Mouse (Mus musculus) forebrain, postnatal 0 days (tissue): ENCODE data around the gene Foxd4. TPM values are rescaled to one million over a fixed set of nuclear protein-coding genes. Genes with fewer than 3 reads are reported as not detected.

Experiments
- ATAC-seq: fragments of 200-750 bp; cut with Nextera tagmentation; 2 replicates; pipeline ENCODE4 v1.8.0; 2017; ENCODE audit warnings: mild to moderate bottlenecking, moderate library complexity
- DNase-seq: peaks from one replicate; pipeline ENCODE4 v3.0.0-alpha.2; 2015
- H3K27ac ChIP-seq: fragments of 300-500 bp; sonication (generic); 2 replicates; pipeline ENCODE4 v1.5.1; 2014; ENCODE audit warnings: low read depth, mild to moderate bottlenecking, antibody characterized with exemption, low read length, moderate library complexity, mixed read lengths
- H3K27me3 ChIP-seq: fragments of 300-500 bp; sonication (generic); 2 replicates; pipeline ENCODE4 v1.6.1; 2014; ENCODE audit warnings: mild to moderate bottlenecking, low read length, mixed read lengths; ENCODE audit not compliant: insufficient read depth
- H3K36me3 ChIP-seq: fragments of 300-500 bp; sonication (generic); 2 replicates; pipeline ENCODE4 v1.6.1; 2014; ENCODE audit warnings: mild to moderate bottlenecking, moderate library complexity; ENCODE audit not compliant: insufficient read depth
- H3K4me1 ChIP-seq: fragments of 300-500 bp; sonication (generic); 2 replicates; pipeline ENCODE4 v1.6.1; 2014; ENCODE audit warnings: antibody characterized with exemption; ENCODE audit not compliant: insufficient read depth
- H3K4me2 ChIP-seq: fragments of 300-500 bp; sonication (generic); 2 replicates; pipeline ENCODE4 v1.6.1; 2014; ENCODE audit warnings: low read depth, mild to moderate bottlenecking, moderate library complexity
- H3K4me3 ChIP-seq: fragments of 300-500 bp; sonication (generic); 2 replicates; pipeline ENCODE4 v1.5.1; 2014; ENCODE audit warnings: low read depth, low read length, mixed read lengths
- H3K9ac ChIP-seq: fragments of 300-500 bp; sonication (generic); 2 replicates; pipeline ENCODE4 v1.6.1; 2014; ENCODE audit warnings: mild to moderate bottlenecking
- H3K9me3 ChIP-seq: fragments of 300-500 bp; sonication (generic); 2 replicates; pipeline ENCODE4 v1.6.1; 2016; ENCODE audit warnings: low read length
- CTCF ChIP-seq: sonication (generic); IDR thresholded peaks from 2 replicates; pipeline ENCODE4 v1.5.1; 2016; ENCODE audit warnings: antibody characterized with exemption, control low read depth, low read depth
- WGBS: fragments of 180-500 bp; shearing (Covaris S2); extraction: QIAGEN DNeasy Blood & Tissue Kit; methylation state at CpG from one replicate; pipeline ENCODE4 v1.1.7; 2014; 5-methylcytosine and 5-hydroxymethylcytosine counted together
- microRNA-seq, 2 experiments: library from miRNA; unstranded; fragments of <30 nt; microRNA quantifications; one replicate each; pipeline ENCODE4; 2016
- polyA plus RNA-seq: library from polyadenylated mRNA; unstranded; fragments of >200 nt; fragmentation: Nextera tagmentation; extraction: Ambion mirVana; gene quantifications from 2 replicates; pipeline ENCODE4 v1.2.1, GENCODE M21; 2015
- total RNA-seq: library from RNA; depleted of rRNA; stranded (reverse); fragments of >200 nt; gene quantifications from 2 replicates; pipeline ENCODE4 v1.2.3, GENCODE M21; 2014; rRNA removed

Foxd4 gene
- total and polyA plus RNA-seq, 2 experiments from 2014 or later, result not detected

- peak; percentile 11 for DNase-seq
- ATAC-seq, result no peak
- H3K4me3 ChIP-seq, result no peak overlapping the region
- no peaks in the 10 kb centered on the region for H3K36me3 ChIP-seq
- H3K9ac ChIP-seq, result no peak overlapping the region
- TF ChIP-seq CTCF, result no peak
- H3K4me2 ChIP-seq, result no peak overlapping the region
- no peaks in the 10 kb centered on the region for H3K27me3 ChIP-seq
- H3K4me1 ChIP-seq, result no peaks in the 10 kb centered on the region
- WGBS, result 32% methylated on average over 2 of the region's 2 CpGs
- no peak overlapping the region for H3K27ac ChIP-seq
- H3K9me3 ChIP-seq, result no peaks in the 10 kb centered on the region
These were observed 27.1 kb downstream of the Foxd4 start for GRCm38 (mm10) chr19:24873873-24874272.

GRCm38 (mm10) chr19:24871037-24871635 is 29.9 kb downstream of the Foxd4 start:
- TF ChIP-seq CTCF, result peak; percentile 99
- WGBS, result 16% methylated on average over 18 of the region's 18 CpGs
- H3K27me3 ChIP-seq, result no peaks in the 10 kb centered on the region
- no peak overlapping the region for H3K27ac ChIP-seq
- no peaks in the 10 kb centered on the region for H3K4me1 ChIP-seq
- ATAC-seq (peak; percentile 76), DNase-seq (peak; percentile 93)
- H3K4me2 ChIP-seq, result peak overlapping the region; percentile 51
- H3K9ac ChIP-seq, result 0 out of 2 replicates have a peak overlapping the region, but pooled peaks have one; percentile 23
- H3K36me3 ChIP-seq, result no peaks in the 10 kb centered on the region
- H3K4me3 ChIP-seq, result peak overlapping the region; percentile 34
- no peaks in the 10 kb centered on the region for H3K9me3 ChIP-seq

- DNase-seq (no peak), ATAC-seq (no peak)
- Histone ChIP-seq H3K36me3 (no peaks in the 10 kb centered on the region), H3K9ac (no peak overlapping the region), H3K27me3 (peaks cover 14% of the 10 kb centered on the region; the same call in 1 of the 2 replicates), H3K27ac (no peak overlapping the region), H3K4me1 (0 out of 2 replicates have a peak, but pooled peaks cover 4% of the 10 kb centered on the region), H3K9me3 (no peaks in the 10 kb centered on the region), H3K4me3 (no peak overlapping the region), H3K4me2 (no peak overlapping the region)
- TF ChIP-seq CTCF, result no peak
- WGBS, result 89% methylated on average over 9 of the region's 9 CpGs
These were observed 35.6 kb downstream of the Foxd4 start for GRCm38 (mm10) chr19:24865436-24865835.

- Histone ChIP-seq H3K9me3 (no peaks in the 10 kb centered on the region), H3K4me1 (0 out of 2 replicates have a peak, but pooled peaks cover 4% of the 10 kb centered on the region), H3K4me2 (peak within 1 kb of the TSS; percentile 56), H3K9ac (peak within 1 kb of the TSS; percentile 22), H3K4me3 (peak within 1 kb of the TSS; percentile 34), H3K27ac (no peak within 1 kb of the TSS), H3K27me3 (peaks cover 14% of the 10 kb centered on the region; the same call in 1 of the 2 replicates), H3K36me3 (no peaks in the 10 kb centered on the region)
- 2% methylated on average over 36 of the region's 39 CpGs for WGBS
- ATAC-seq, result peak; percentile 36; the same call in 1 of the 2 replicates
- no peak for DNase-seq
- TF ChIP-seq CTCF, result no peak; the same call in 1 of the 2 replicates
These were observed 39.2 kb downstream of the Foxd4 start, which contains the start of gene Pgm5 for GRCm38 (mm10) chr19:24861612-24862451. Gene Pgm5 (minus strand): TSS chr19:24861855.

- ATAC-seq (no peak), DNase-seq (no peak)
- H3K9ac ChIP-seq, result peak overlapping the region; percentile 22; the same call in 1 of the 2 replicates
- peak overlapping the region; percentile 56 for H3K4me2 ChIP-seq
- 0 out of 2 replicates have a peak, but pooled peaks cover 4% of the 10 kb centered on the region for H3K4me1 ChIP-seq
- H3K36me3 ChIP-seq, result no peaks in the 10 kb centered on the region
- peak overlapping the region; percentile 34 for H3K4me3 ChIP-seq
- peaks cover 14% of the 10 kb centered on the region; the same call in 1 of the 2 replicates for H3K27me3 ChIP-seq
- H3K27ac ChIP-seq, result no peak overlapping the region
- no peak for TF ChIP-seq CTCF
- no peaks in the 10 kb centered on the region for H3K9me3 ChIP-seq
- 16% methylated on average over 13 of the region's 13 CpGs for WGBS
These were observed 39.8 kb downstream of the Foxd4 start for GRCm38 (mm10) chr19:24861276-24861611.

GRCm38 (mm10) chr19:24851456-24852315 is 49.3 kb downstream of the Foxd4 start:
- no peak for TF ChIP-seq CTCF
- Histone ChIP-seq H3K4me3 (no peak overlapping the region), H3K4me2 (peak overlapping the region; percentile 31), H3K4me1 (peaks cover 5% of the 10 kb centered on the region; the same call in 1 of the 2 replicates), H3K27ac (no peak overlapping the region), H3K27me3 (no peaks in the 10 kb centered on the region), H3K9me3 (no peaks in the 10 kb centered on the region), H3K36me3 (no peaks in the 10 kb centered on the region), H3K9ac (no peak overlapping the region)
- WGBS, result 55% methylated on average over 21 of the region's 21 CpGs
- ATAC-seq, result peak; percentile 75
- peak; percentile 71 for DNase-seq

Small RNAs within 50 kb of the gene (microRNA-seq; reads per million reads assigned to microRNA genes)
- 0 reads per million in 2 experiments for gene Mir3084-1

Other genes starting within 250 kb of the Foxd4 start
- 0.62 and 1.2 TPM in 2 replicates for gene Tmem252, start 227.2 kb downstream of the Foxd4 start, total RNA-seq
- gene Tmem252, start 227.2 kb downstream of the Foxd4 start, polyA plus RNA-seq, result 0.83 and 0.98 TPM in 2 replicates
- 4.4 and 4.8 TPM in 2 replicates for gene Pgm5, start 39.3 kb downstream of the Foxd4 start, total RNA-seq
- gene Pgm5, start 39.3 kb downstream of the Foxd4 start, polyA plus RNA-seq, result 0.23 and 0.39 TPM in 2 replicates
- gene Gm10053, start 25.5 kb downstream of the Foxd4 start, total RNA-seq, result 39.2 and 65.9 TPM in 2 replicates
- 285 and 302 TPM in 2 replicates for gene Gm10053, start 25.5 kb downstream of the Foxd4 start, polyA plus RNA-seq
- 19.3 and 21.2 TPM in 2 replicates for gene Cbwd1, start 60.4 kb upstream of the Foxd4 start, total RNA-seq
- gene Cbwd1, start 60.4 kb upstream of the Foxd4 start, polyA plus RNA-seq, result 7.8 and 8.6 TPM in 2 replicates
- gene Dock8, start 98.3 kb upstream of the Foxd4 start, total RNA-seq, result 0.29 and 0.54 TPM in 2 replicates
- 0.21 and 0.69 TPM in 2 replicates for gene Dock8, start 98.3 kb upstream of the Foxd4 start, polyA plus RNA-seq